Mouse (Mus musculus) heart, embryonic 11.5 days (tissue): ENCODE data around the gene Efhd2. TPM values are rescaled to one million over a fixed set of nuclear protein-coding genes. Genes with fewer than 3 reads are reported as not detected.

Experiments
- ATAC-seq: fragments of 200-750 bp; cut with Nextera tagmentation; replicated peaks from 2 replicates; pipeline ENCODE4 v1.8.0; 2017; ENCODE audit warnings: moderate library complexity; ENCODE audit not compliant: insufficient number of reproducible peaks, low FRiP score, low TSS enrichment
- H3K27ac ChIP-seq: fragments of 300-500 bp; sonication (generic); 2 replicates; pipeline ENCODE4 v1.5.1; 2014; ENCODE audit warnings: mild to moderate bottlenecking, low read depth, low read length
- H3K27me3 ChIP-seq: fragments of 300-500 bp; sonication (generic); 2 replicates; pipeline ENCODE4 v1.6.1; 2014; ENCODE audit warnings: mild to moderate bottlenecking, low read length, mixed read lengths; ENCODE audit not compliant: control insufficient read depth, insufficient read depth
- H3K36me3 ChIP-seq: fragments of 300-500 bp; sonication (generic); 2 replicates; pipeline ENCODE4 v1.6.1; 2014; ENCODE audit warnings: mild to moderate bottlenecking, low read length, moderate library complexity, mixed read lengths; ENCODE audit not compliant: control insufficient read depth, insufficient read depth
- H3K4me1 ChIP-seq: fragments of 300-500 bp; sonication (generic); 2 replicates; pipeline ENCODE4 v1.6.1; 2014; ENCODE audit warnings: low read length; ENCODE audit not compliant: control insufficient read depth, insufficient read depth
- H3K4me2 ChIP-seq: fragments of 300-500 bp; sonication (generic); 2 replicates; pipeline ENCODE4 v1.6.1; 2014; ENCODE audit warnings: mild to moderate bottlenecking, moderate library complexity
- H3K4me3 ChIP-seq: fragments of 300-500 bp; sonication (generic); 2 replicates; pipeline ENCODE4 v1.5.1; 2014; ENCODE audit warnings: low read depth, low read length
- H3K9ac ChIP-seq: fragments of 300-500 bp; sonication (generic); 2 replicates; pipeline ENCODE4 v1.6.1; 2014; ENCODE audit warnings: mild to moderate bottlenecking, low read depth, low read length, moderate library complexity
- H3K9me3 ChIP-seq: fragments of 300-500 bp; sonication (generic); replicated peaks from 2 replicates; pipeline ENCODE4 v1.6.1; 2016; ENCODE audit warnings: low read length; ENCODE audit not compliant: control insufficient read depth
- WGBS: fragments of 180-500 bp; shearing (Covaris S2); extraction: QIAGEN DNeasy Blood & Tissue Kit; methylation state at CpG from one replicate; pipeline ENCODE4 v1.1.7; 2014; ENCODE audit not compliant: insufficient replicate concordance; 5-methylcytosine and 5-hydroxymethylcytosine counted together
- polyA plus RNA-seq: library from polyadenylated mRNA; unstranded; fragments of >200 nt; fragmentation: Nextera tagmentation; extraction: Ambion mirVana; gene quantifications from 2 replicates; pipeline ENCODE4 v1.2.1, GENCODE M21; 2014

Gene Efhd2
- polyA plus RNA-seq, 1 experiment from 2014 or later, result 59.2 TPM

GRCm38 (mm10) chr4:141830381-141830780, 44.3 kb downstream of the Efhd2 start:
- H3K4me2 ChIP-seq, result no peak overlapping the region
- no peak overlapping the region for H3K9ac ChIP-seq
- 58% methylated on average over 11 of the region's 11 CpGs for WGBS
- no peak overlapping the region for H3K4me3 ChIP-seq
- no peaks in the 10 kb centered on the region for H3K4me1 ChIP-seq
- no peak for ATAC-seq
- no peaks in the 10 kb centered on the region for H3K9me3 ChIP-seq
- no peak overlapping the region for H3K27ac ChIP-seq
- H3K27me3 ChIP-seq, result no peaks in the 10 kb centered on the region
- no peaks in the 10 kb centered on the region for H3K36me3 ChIP-seq

GRCm38 (mm10) chr4:141828177-141828576, 46.5 kb downstream of the Efhd2 start:
- Histone ChIP-seq H3K27me3 (no peaks in the 10 kb centered on the region), H3K4me1 (no peaks in the 10 kb centered on the region), H3K9ac (no peak overlapping the region), H3K4me3 (no peak overlapping the region), H3K4me2 (no peak overlapping the region), H3K36me3 (no peaks in the 10 kb centered on the region), H3K27ac (no peak overlapping the region), H3K9me3 (no peaks in the 10 kb centered on the region)
- no peak for ATAC-seq
- 42% methylated on average over 4 of the region's 4 CpGs for WGBS

GRCm38 (mm10) chr4:141827401-141827800, 47.3 kb downstream of the Efhd2 start:
- Histone ChIP-seq H3K9ac (no peak overlapping the region), H3K4me3 (no peak overlapping the region), H3K4me2 (no peak overlapping the region), H3K27ac (no peak overlapping the region), H3K36me3 (no peaks in the 10 kb centered on the region), H3K27me3 (no peaks in the 10 kb centered on the region), H3K4me1 (no peaks in the 10 kb centered on the region), H3K9me3 (no peaks in the 10 kb centered on the region)
- ATAC-seq, result no peak
- 80% methylated on average over 2 of the region's 2 CpGs for WGBS

GRCm38 (mm10) chr4:141826060-141826459, 48.7 kb downstream of the Efhd2 start, which contains the start of gene Cela2a:
Gene Cela2a (minus strand): TSS chr4:141826160.
- Histone ChIP-seq H3K9ac (no peak within 1 kb of the TSS), H3K9me3 (no peaks in the 10 kb centered on the region), H3K27me3 (no peaks in the 10 kb centered on the region), H3K36me3 (no peaks in the 10 kb centered on the region), H3K4me1 (no peaks in the 10 kb centered on the region), H3K27ac (no peak within 1 kb of the TSS), H3K4me3 (no peak within 1 kb of the TSS), H3K4me2 (no peak within 1 kb of the TSS)
- no peak for ATAC-seq
- WGBS, result 56% methylated on average over 5 of the region's 5 CpGs

GRCm38 (mm10) chr4:141822979-141823378, 51.7 kb downstream of the Efhd2 start:
- no peak overlapping the region for H3K4me2 ChIP-seq
- no peaks in the 10 kb centered on the region for H3K9me3 ChIP-seq
- no peaks in the 10 kb centered on the region for H3K36me3 ChIP-seq
- H3K27me3 ChIP-seq, result no peaks in the 10 kb centered on the region
- no peak overlapping the region for H3K27ac ChIP-seq
- H3K4me3 ChIP-seq, result no peak overlapping the region
- 44% methylated on average over 3 of the region's 3 CpGs for WGBS
- H3K9ac ChIP-seq, result no peak overlapping the region
- ATAC-seq, result no peak
- no peaks in the 10 kb centered on the region for H3K4me1 ChIP-seq

GRCm38 (mm10) chr4:141822089-141822488, 52.6 kb downstream of the Efhd2 start:
- H3K27me3 ChIP-seq, result no peaks in the 10 kb centered on the region
- no peaks in the 10 kb centered on the region for H3K36me3 ChIP-seq
- no peak overlapping the region for H3K4me3 ChIP-seq
- no peaks in the 10 kb centered on the region for H3K4me1 ChIP-seq
- no peak for ATAC-seq
- no peak overlapping the region for H3K27ac ChIP-seq
- no peaks in the 10 kb centered on the region for H3K9me3 ChIP-seq
- WGBS, result 61% methylated on average over 10 of the region's 10 CpGs
- H3K9ac ChIP-seq, result no peak overlapping the region
- no peak overlapping the region for H3K4me2 ChIP-seq

GRCm38 (mm10) chr4:141821178-141821577, 53.5 kb downstream of the Efhd2 start:
- Histone ChIP-seq H3K9me3 (no peaks in the 10 kb centered on the region), H3K27ac (no peak overlapping the region), H3K27me3 (no peaks in the 10 kb centered on the region), H3K4me3 (no peak overlapping the region), H3K9ac (no peak overlapping the region), H3K4me2 (no peak overlapping the region), H3K4me1 (no peaks in the 10 kb centered on the region), H3K36me3 (no peaks in the 10 kb centered on the region)
- no peak for ATAC-seq
- 39% methylated on average over 3 of the region's 3 CpGs for WGBS

GRCm38 (mm10) chr4:141819316-141819715, 55.4 kb downstream of the Efhd2 start:
- H3K4me1 ChIP-seq, result no peaks in the 10 kb centered on the region
- no peak overlapping the region for H3K9ac ChIP-seq
- no peak overlapping the region for H3K4me3 ChIP-seq
- H3K27me3 ChIP-seq, result no peaks in the 10 kb centered on the region
- no peak overlapping the region for H3K27ac ChIP-seq
- WGBS, result 87% methylated on average over 7 of the region's 7 CpGs
- no peak for ATAC-seq
- H3K9me3 ChIP-seq, result no peaks in the 10 kb centered on the region
- H3K4me2 ChIP-seq, result no peak overlapping the region
- no peaks in the 10 kb centered on the region for H3K36me3 ChIP-seq

- H3K27me3 ChIP-seq, result no peaks in the 10 kb centered on the region
- H3K36me3 ChIP-seq, result no peaks in the 10 kb centered on the region
- no peak overlapping the region for H3K4me2 ChIP-seq
- H3K27ac ChIP-seq, result no peak overlapping the region
- no peak overlapping the region for H3K4me3 ChIP-seq
- no peaks in the 10 kb centered on the region for H3K4me1 ChIP-seq
- H3K9ac ChIP-seq, result no peak overlapping the region
- WGBS, result 80% methylated on average over 13 of the region's 13 CpGs
- ATAC-seq, result no peak
- H3K9me3 ChIP-seq, result no peaks in the 10 kb centered on the region
These were observed 55.9 kb downstream of the Efhd2 start for GRCm38 (mm10) chr4:141818861-141819260.
